Mouse (Mus musculus): ENCODE results near the gene Tuba4a.

DNA sequence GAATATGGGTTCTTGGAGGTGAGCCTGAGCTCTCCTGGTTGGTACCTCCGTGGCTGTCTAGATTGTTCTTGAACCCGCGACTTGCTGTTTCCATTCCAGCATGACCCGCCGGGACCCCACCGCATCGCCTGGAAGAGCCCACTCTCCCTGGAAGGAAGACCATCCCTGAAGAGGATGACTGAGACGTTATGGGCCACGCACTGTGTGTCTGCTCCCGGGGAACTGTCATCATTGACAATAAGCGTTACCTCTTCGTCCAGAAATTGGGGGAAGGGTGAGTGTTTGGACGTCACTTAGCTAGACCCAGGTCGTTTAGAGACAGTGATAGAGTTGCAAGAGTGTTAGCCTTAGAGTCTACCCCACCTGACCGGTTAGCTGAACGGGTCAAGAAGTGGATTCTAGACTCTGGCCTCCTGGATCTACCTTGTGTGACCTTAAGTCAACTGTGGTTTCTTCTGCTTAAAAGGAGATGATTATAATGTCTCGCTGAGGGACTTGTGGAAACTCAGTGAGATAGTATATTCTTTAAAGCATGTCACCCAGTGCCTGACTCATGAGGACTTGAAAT is 8.4 kb downstream of the Tuba4a start:
- TF ChIP-seq CTCF (IDR thresholded peaks at IDR 0.05; ENCODE audit: low read depth, low read length), result no peak
- TF ChIP-seq POLR2A (IDR thresholded peaks at IDR 0.05; ENCODE audit: insufficient read depth, low read length), result no peak
